Mouse (Mus musculus): ENCODE results near the gene Krt4. TPM values are rescaled to one million over a fixed set of nuclear protein-coding genes. Genes with fewer than 3 reads are reported as not detected.
A peak's percentile ranks its signal among the peaks of the same experiment; 100 is the strongest.

Gene Krt4
- polyA plus RNA-seq (2012; ENCODE audit: insufficient read depth, insufficient read length, missing spikeins) = not detected in 2 replicates

DNA sequence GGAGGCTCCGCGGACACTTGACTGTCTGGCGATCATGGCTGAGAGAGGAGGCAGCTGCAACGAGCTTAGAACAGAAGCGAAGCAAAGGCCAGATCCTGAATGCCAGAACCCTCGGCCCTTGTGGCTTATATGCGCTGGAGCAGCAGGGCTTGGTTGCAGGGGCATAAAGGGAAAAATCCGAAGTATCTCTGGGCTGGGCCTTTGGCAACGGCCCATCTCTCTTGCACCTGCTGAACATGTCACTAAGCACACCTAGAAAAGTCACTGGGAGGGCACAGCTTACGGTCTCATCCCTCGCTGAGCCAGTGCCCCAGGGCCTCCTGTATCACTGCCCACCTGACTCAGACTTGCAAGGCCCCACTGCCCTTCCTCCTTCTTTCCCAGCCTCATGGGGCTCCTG lies at the start of gene Krt4:
Gene Krt4 (minus strand): TSS at position 101 of the 400 bp plus-strand sequence.
- H3K4me3 ChIP-seq (ENCODE audit: insufficient read depth, low read length) = no peak within 1 kb of the TSS
- H3K27ac ChIP-seq (ENCODE audit: insufficient read depth, low read depth, low read length) = no peak within 1 kb of the TSS
- H3K4me1 ChIP-seq (ENCODE audit: control insufficient read depth, insufficient read depth, low read length) = no peaks in the 10 kb centered on the region
- TF ChIP-seq POLR2A (IDR thresholded peaks at IDR 0.05; ENCODE audit: borderline replicate concordance, low read depth, low read length) = no peak
- no peak for TF ChIP-seq CTCF (IDR thresholded peaks at IDR 0.05; ENCODE audit: low read depth, low read length)

DNA sequence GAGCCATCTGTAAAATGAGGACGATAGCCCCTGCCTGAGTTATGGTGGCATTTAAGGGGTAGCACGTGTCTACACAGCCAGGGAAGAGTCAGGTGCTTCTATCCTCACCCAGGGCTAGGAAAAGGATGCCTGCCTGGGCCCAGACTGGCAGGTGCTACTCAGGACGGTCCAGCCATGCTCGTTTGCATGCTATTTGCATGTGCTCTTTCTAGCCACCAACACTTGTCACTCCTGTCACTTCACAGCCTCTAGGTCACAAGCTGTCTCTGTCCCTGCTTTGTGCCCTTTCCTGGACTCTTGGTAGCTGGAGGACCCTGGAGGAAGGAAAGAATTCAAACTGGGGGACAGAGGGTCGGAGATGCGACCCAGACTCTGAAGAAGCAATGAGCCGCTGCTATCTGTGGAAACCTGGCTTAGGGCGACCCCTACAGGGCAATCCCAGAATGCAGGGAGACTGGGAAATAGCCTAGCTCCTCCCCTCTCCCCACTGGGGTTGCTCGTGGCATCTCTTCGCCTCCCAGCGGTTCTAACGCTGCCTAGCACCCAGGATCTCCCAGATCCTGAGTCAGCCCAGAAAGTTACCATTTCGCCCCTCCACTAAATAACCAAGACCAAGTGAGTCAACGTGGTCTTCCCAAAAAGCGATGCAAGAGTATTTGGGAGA lies 49.0 kb upstream of the Krt4 start:
- Histone ChIP-seq H3K4me3 (ENCODE audit: insufficient read depth, low read length) (no peak overlapping the region), H3K27ac (ENCODE audit: insufficient read depth, low read depth, low read length) (no peak overlapping the region), H3K4me1 (ENCODE audit: control insufficient read depth, insufficient read depth, low read length) (peaks cover 39% of the 10 kb centered on the region)
- TF ChIP-seq POLR2A (IDR thresholded peaks at IDR 0.05; ENCODE audit: borderline replicate concordance, low read depth, low read length) (no peak), CTCF (IDR thresholded peaks at IDR 0.05; ENCODE audit: low read depth, low read length) (peak; percentile 92)

GRCm38 (mm10) chr15:101970536-101970935 lies 46.0 kb upstream of the Krt4 start:
- H3K27ac ChIP-seq (ENCODE audit: insufficient read depth, low read depth, low read length) = no peak overlapping the region
- H3K4me3 ChIP-seq (ENCODE audit: insufficient read depth, low read length) = no peak overlapping the region
- H3K4me1 ChIP-seq (ENCODE audit: control insufficient read depth, insufficient read depth, low read length) = peaks cover 12% of the 10 kb centered on the region
- peak; percentile 38 for TF ChIP-seq CTCF (IDR thresholded peaks at IDR 0.05; ENCODE audit: low read depth, low read length)
- TF ChIP-seq POLR2A (IDR thresholded peaks at IDR 0.05; ENCODE audit: borderline replicate concordance, low read depth, low read length) = no peak

DNA sequence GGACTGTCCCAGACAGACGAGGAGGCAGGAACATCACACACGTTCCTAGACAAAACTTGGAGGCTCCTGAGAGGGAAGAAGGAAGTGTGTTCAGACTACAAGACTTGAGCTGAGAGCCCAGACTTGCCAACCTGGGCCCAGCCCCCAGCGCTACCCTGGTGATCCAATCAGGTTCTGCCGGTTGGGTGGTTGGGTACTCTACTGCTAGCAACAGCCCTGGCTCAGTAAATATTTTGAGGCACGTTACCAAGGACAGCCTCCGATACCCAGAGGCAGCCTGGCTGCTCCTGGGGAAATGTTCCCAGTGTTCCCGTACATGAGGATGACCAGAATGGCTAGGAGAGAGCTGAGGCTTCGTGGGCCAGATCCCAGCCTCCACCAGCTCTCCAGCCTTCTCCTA lies 42.3 kb upstream of the Krt4 start:
- no peak overlapping the region for H3K27ac ChIP-seq (ENCODE audit: insufficient read depth, low read depth, low read length)
- TF ChIP-seq CTCF (IDR thresholded peaks at IDR 0.05; ENCODE audit: low read depth, low read length) (no peak), POLR2A (IDR thresholded peaks at IDR 0.05; ENCODE audit: borderline replicate concordance, low read depth, low read length) (no peak)
- no peak overlapping the region for H3K4me3 ChIP-seq (ENCODE audit: insufficient read depth, low read length)
- H3K4me1 ChIP-seq (ENCODE audit: control insufficient read depth, insufficient read depth, low read length) = no peaks in the 10 kb centered on the region

GRCm38 (mm10) chr15:101958891-101959290 lies 34.4 kb upstream of the Krt4 start:
- no peak for TF ChIP-seq POLR2A (IDR thresholded peaks at IDR 0.05; ENCODE audit: borderline replicate concordance, low read depth, low read length)
- TF ChIP-seq CTCF (IDR thresholded peaks at IDR 0.05; ENCODE audit: low read depth, low read length) = no peak

GRCm38 (mm10) chr15:101954187-101954586 lies 29.7 kb upstream of the Krt4 start, which contains the start of gene Krt78:
Gene Krt78 (minus strand): TSS chr15:101954287.
- Histone ChIP-seq H3K27ac (ENCODE audit: insufficient read depth, low read depth, low read length) (no peak within 1 kb of the TSS), H3K4me1 (ENCODE audit: control insufficient read depth, insufficient read depth, low read length) (no peaks in the 10 kb centered on the region), H3K4me3 (ENCODE audit: insufficient read depth, low read length) (no peak within 1 kb of the TSS)
- TF ChIP-seq CTCF (IDR thresholded peaks at IDR 0.05; ENCODE audit: low read depth, low read length) = no peak
- no peak for TF ChIP-seq POLR2A (IDR thresholded peaks at IDR 0.05; ENCODE audit: borderline replicate concordance, low read depth, low read length)

More at GRCm38 (mm10) chr15:101958891-101959290, 34.4 kb upstream of the Krt4 start:
- no peak overlapping the region for H3K4me3 ChIP-seq (ENCODE audit: insufficient read depth, low read length)
- no peak overlapping the region for H3K27ac ChIP-seq (ENCODE audit: insufficient read depth, low read depth, low read length)
- no peaks in the 10 kb centered on the region for H3K4me1 ChIP-seq (ENCODE audit: control insufficient read depth, insufficient read depth, low read length)

DNA sequence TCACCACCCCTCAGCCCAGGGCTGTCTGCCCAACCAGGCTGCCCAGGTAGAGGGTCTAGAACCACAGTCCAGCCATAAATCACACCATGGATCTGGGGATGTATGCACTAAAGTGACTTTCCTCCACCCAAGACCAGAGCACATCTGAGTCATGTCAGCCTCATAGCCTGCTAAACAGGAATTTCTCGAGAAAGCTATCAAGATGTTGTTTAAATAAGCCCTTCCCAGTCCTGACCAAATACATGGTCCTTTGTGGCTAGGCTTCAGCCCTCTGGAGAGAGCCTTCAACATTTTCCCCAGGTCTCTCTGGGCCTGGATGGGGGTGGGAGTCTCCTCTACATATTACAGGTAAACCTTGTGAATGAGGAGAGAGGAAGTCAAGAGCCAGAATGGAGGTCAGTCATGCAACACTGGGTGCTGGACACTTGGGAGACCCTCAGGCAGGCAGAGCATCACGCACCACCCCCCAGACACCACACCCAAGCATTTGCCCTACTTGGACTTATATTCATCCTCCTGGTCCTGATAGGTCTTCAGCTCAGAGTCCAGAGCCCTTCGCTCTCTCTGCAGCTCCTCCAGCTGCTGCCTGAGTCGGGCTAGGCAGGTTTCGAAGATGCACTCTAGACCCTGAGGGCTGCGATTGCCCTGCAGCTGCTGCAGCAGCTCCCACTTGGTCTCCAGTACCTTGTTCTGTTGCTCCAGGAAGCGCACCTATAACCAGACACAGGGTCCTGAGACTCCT lies 28.4 kb upstream of the Krt4 start:
- H3K4me3 ChIP-seq (ENCODE audit: insufficient read depth, low read length) = no peak overlapping the region
- H3K27ac ChIP-seq (ENCODE audit: insufficient read depth, low read depth, low read length) = no peak overlapping the region
- TF ChIP-seq POLR2A (IDR thresholded peaks at IDR 0.05; ENCODE audit: borderline replicate concordance, low read depth, low read length) = no peak
- TF ChIP-seq CTCF (IDR thresholded peaks at IDR 0.05; ENCODE audit: low read depth, low read length) = no peak
- no peaks in the 10 kb centered on the region for H3K4me1 ChIP-seq (ENCODE audit: control insufficient read depth, insufficient read depth, low read length)

GRCm38 (mm10) chr15:101945430-101945829 lies 20.9 kb upstream of the Krt4 start:
- Histone ChIP-seq H3K4me1 (ENCODE audit: control insufficient read depth, insufficient read depth, low read length) (no peaks in the 10 kb centered on the region), H3K4me3 (ENCODE audit: insufficient read depth, low read length) (no peak overlapping the region), H3K27ac (ENCODE audit: insufficient read depth, low read depth, low read length) (no peak overlapping the region)
- TF ChIP-seq CTCF (IDR thresholded peaks at IDR 0.05; ENCODE audit: low read depth, low read length) = no peak
- TF ChIP-seq POLR2A (IDR thresholded peaks at IDR 0.05; ENCODE audit: borderline replicate concordance, low read depth, low read length) = no peak

GRCm38 (mm10) chr15:101941948-101942347 lies 17.4 kb upstream of the Krt4 start:
- TF ChIP-seq CTCF (IDR thresholded peaks at IDR 0.05; ENCODE audit: low read depth, low read length) (no peak), POLR2A (IDR thresholded peaks at IDR 0.05; ENCODE audit: borderline replicate concordance, low read depth, low read length) (no peak)
- Histone ChIP-seq H3K27ac (ENCODE audit: insufficient read depth, low read depth, low read length) (no peak overlapping the region), H3K4me1 (ENCODE audit: control insufficient read depth, insufficient read depth, low read length) (no peaks in the 10 kb centered on the region), H3K4me3 (ENCODE audit: insufficient read depth, low read length) (no peak overlapping the region)

DNA sequence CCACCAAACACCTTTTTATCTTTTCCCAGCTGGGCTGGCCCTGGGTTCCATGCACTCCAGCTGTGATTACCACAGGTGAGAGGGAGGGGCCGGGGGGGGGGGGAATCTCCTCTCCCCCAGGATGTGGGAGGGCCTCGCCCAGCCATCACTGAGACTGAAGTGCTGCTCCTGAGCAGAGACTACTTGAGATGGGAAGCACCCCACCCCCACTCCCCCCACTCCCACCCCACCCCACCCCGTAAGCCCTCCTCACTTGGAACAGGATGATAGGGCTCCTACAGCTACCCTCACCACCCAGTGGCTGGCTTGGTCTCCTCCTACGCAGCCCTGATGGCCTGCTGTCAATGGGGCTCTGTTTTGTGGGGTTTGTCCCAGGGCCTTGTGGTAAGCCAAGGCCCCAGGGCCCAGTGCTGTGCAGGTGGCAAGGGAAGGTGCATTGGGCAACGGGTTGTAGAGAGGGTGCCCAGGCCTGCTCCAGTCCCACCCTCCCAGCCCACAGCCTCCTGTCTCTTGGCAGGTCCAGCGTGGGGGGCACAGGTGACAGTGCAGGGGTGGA lies 15.8 kb upstream of the Krt4 start, which contains the start of gene Krt79:
Gene Krt79 (minus strand): TSS at position 51 of the 556 bp plus-strand sequence.
- no peaks in the 10 kb centered on the region for H3K4me1 ChIP-seq (ENCODE audit: control insufficient read depth, insufficient read depth, low read length)

More for the DNA sequence above, 15.8 kb upstream of the Krt4 start, which contains the start of gene Krt79:
- TF ChIP-seq CTCF (IDR thresholded peaks at IDR 0.05; ENCODE audit: low read depth, low read length) = no peak
- no peak for TF ChIP-seq POLR2A (IDR thresholded peaks at IDR 0.05; ENCODE audit: borderline replicate concordance, low read depth, low read length)
- H3K4me3 ChIP-seq (ENCODE audit: insufficient read depth, low read length) = no peak within 1 kb of the TSS
- no peak within 1 kb of the TSS for H3K27ac ChIP-seq (ENCODE audit: insufficient read depth, low read depth, low read length)

Measured in bone marrow macrophage, adult 2 months (primary cell).